Mouse (Mus musculus) CD4-positive, CD25-positive, alpha-beta regulatory T cell, adult 2 months (primary cell): ENCODE measurements around the gene Gm11172.
A peak's percentile ranks its signal among the peaks of the same experiment; 100 is the strongest.

Source experiments
- DNase-seq: peaks from one replicate; pipeline ENCODE4 v3.0.0-alpha.2; 2012; ENCODE audit warnings: low read depth, low spot score

Gm11172 gene

GRCm38 (mm10) chr16:10812865-10813371, at the start of gene Gm11172:
Gm11172 (plus strand) TSS chr16:10812915.
- peak; percentile 38 for DNase-seq

GRCm38 (mm10) chr16:10763540-10764264, 49.0 kb upstream of the Gm11172 start:
- DNase-seq = no peak

- DNase-seq = no peak
Observed at GRCm38 (mm10) chr16:10764323-10764722, 48.4 kb upstream of the Gm11172 start.

- DNase-seq = peak; percentile 92
Observed at GRCm38 (mm10) chr16:10767158-10767557, 45.6 kb upstream of the Gm11172 start.

- DNase-seq = peak; percentile 49
Observed at GRCm38 (mm10) chr16:10768821-10769220, 43.9 kb upstream of the Gm11172 start.

- DNase-seq = peak; percentile 84
Observed at GRCm38 (mm10) chr16:10769661-10770060, 43.1 kb upstream of the Gm11172 start.

- DNase-seq = peak; percentile 61
Observed at GRCm38 (mm10) chr16:10770531-10771325, 42.0 kb upstream of the Gm11172 start.

- peak; percentile 94 for DNase-seq
Observed at GRCm38 (mm10) chr16:10771769-10772510, 40.8 kb upstream of the Gm11172 start.

GRCm38 (mm10) chr16:10773543-10773942, 39.2 kb upstream of the Gm11172 start:
- DNase-seq = peak; percentile 25

GRCm38 (mm10) chr16:10774726-10775125, 38.0 kb upstream of the Gm11172 start:
- DNase-seq = peak; percentile 54

- DNase-seq = no peak
Observed at GRCm38 (mm10) chr16:10776322-10776721, 36.4 kb upstream of the Gm11172 start.

- DNase-seq = peak; percentile 19
Observed at GRCm38 (mm10) chr16:10777579-10778160, 35.0 kb upstream of the Gm11172 start.

GRCm38 (mm10) chr16:10780631-10781120, 32.0 kb upstream of the Gm11172 start:
- DNase-seq = peak; percentile 38

- peak; percentile 68 for DNase-seq
Observed at GRCm38 (mm10) chr16:10781862-10782371, 30.8 kb upstream of the Gm11172 start.

GRCm38 (mm10) chr16:10782377-10783151, 30.2 kb upstream of the Gm11172 start:
- DNase-seq = peak; percentile 52

- peak; percentile 56 for DNase-seq
Observed at GRCm38 (mm10) chr16:10783152-10783434, 29.6 kb upstream of the Gm11172 start.

- DNase-seq = peak; percentile 30
Observed at GRCm38 (mm10) chr16:10783451-10783850, 29.3 kb upstream of the Gm11172 start.

- DNase-seq = peak; percentile 72
Observed at GRCm38 (mm10) chr16:10783883-10784792, 28.6 kb upstream of the Gm11172 start.

GRCm38 (mm10) chr16:10784793-10785370, 27.8 kb upstream of the Gm11172 start:
- peak; percentile 98 for DNase-seq
